Mouse (Mus musculus) lung, postnatal 0 days (tissue): Measurements from ENCODE around the gene Pdlim4.

Experiments
- CTCF ChIP-seq: IDR thresholded peaks from 2 replicates; pipeline ENCODE4 v1.5.1; 2016; ENCODE audit warnings: antibody characterized with exemption, mild to moderate bottlenecking
- EP300 ChIP-seq: IDR thresholded peaks from 2 replicates; pipeline ENCODE4 v1.6.1; 2016; ENCODE audit warnings: antibody characterized with exemption, mild to moderate bottlenecking, control low read depth

GRCm38 (mm10) chr11:54105011-54105410 lies 36.2 kb upstream of the Pdlim4 start:
- TF ChIP-seq CTCF (no peak), EP300 (no peak)
